Mouse (Mus musculus) embryonic facial prominence, embryonic 12.5 days (tissue): Measurements from ENCODE around the gene Insr. TPM values are rescaled to one million over a fixed set of nuclear protein-coding genes. Genes with fewer than 3 reads are reported as not detected.

ENCODE experiments used
- ATAC-seq: fragments of 200-750 bp; cut with Nextera tagmentation; 2 replicates; pipeline ENCODE4 v1.8.0; 2017; ENCODE audit not compliant: insufficient number of reproducible peaks, insufficient read depth, low FRiP score, low TSS enrichment
- H3K27ac ChIP-seq: fragments of 300-500 bp; sonication (generic); 2 replicates; pipeline ENCODE4 v1.5.1; 2016; ENCODE audit warnings: mild to moderate bottlenecking
- H3K27me3 ChIP-seq: fragments of 300-500 bp; sonication (generic); 2 replicates; pipeline ENCODE4 v1.6.1; 2016; ENCODE audit warnings: mild to moderate bottlenecking, moderate library complexity
- H3K36me3 ChIP-seq: fragments of 300-500 bp; sonication (generic); 2 replicates; pipeline ENCODE4 v1.6.1; 2016; ENCODE audit warnings: mild to moderate bottlenecking
- H3K4me1 ChIP-seq: fragments of 300-500 bp; sonication (generic); 2 replicates; pipeline ENCODE4 v1.6.1; 2016
- H3K4me2 ChIP-seq: fragments of 300-500 bp; sonication (generic); replicated peaks from 2 replicates; pipeline ENCODE4 v1.6.1; 2016; ENCODE audit warnings: mild to moderate bottlenecking, moderate library complexity
- H3K4me3 ChIP-seq: fragments of 300-500 bp; sonication (generic); 2 replicates; pipeline ENCODE4 v1.5.1; 2016; ENCODE audit warnings: mild to moderate bottlenecking
- H3K9ac ChIP-seq: fragments of 300-500 bp; sonication (generic); 2 replicates; pipeline ENCODE4 v1.6.1; 2016; ENCODE audit warnings: mild to moderate bottlenecking, moderate library complexity
- H3K9me3 ChIP-seq: fragments of 300-500 bp; sonication (generic); 2 replicates; pipeline ENCODE4 v1.6.1; 2016; ENCODE audit warnings: mild to moderate bottlenecking, moderate library complexity
- WGBS: fragments of 180-500 bp; shearing (Covaris S2); methylation state at CpG from one replicate; pipeline ENCODE4 v1.1.7; 2016; 5-methylcytosine and 5-hydroxymethylcytosine counted together
- polyA plus RNA-seq: library from polyadenylated mRNA; unstranded; fragments of >200 nt; fragmentation: Nextera tagmentation; extraction: Ambion mirVana; gene quantifications from 2 replicates; pipeline ENCODE4 v1.2.1, GENCODE M21; 2016

The Insr gene
- polyA plus RNA-seq, 1 experiment from 2014 or later, result 38.1 TPM

DNA sequence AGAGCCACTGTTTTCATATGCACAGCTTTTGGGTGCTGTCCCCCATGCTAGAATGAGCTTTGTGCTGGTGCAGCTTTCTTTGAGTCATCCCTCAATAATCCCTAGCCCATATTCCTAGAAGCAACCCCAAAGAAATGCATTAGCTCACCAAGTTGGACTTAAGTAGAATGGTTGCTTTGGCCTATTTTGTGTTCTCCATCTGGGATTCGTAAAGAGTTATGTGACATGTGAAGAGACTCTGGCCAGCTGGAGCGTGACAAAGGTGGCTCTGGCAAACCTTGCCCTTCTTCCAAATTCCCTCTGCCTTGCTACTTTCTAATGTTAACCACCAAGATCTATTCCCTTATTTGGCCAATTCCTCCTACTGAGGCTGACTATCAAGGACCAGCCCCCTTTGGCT lies 22.7 kb upstream of the Insr start:
- no peak overlapping the region for H3K4me3 ChIP-seq
- WGBS, result 85% methylated on average over 2 of the region's 2 CpGs
- H3K4me1 ChIP-seq, result no peaks in the 10 kb centered on the region
- ATAC-seq, result no peak
- peaks cover 4% of the 10 kb centered on the region; the same call in 1 of the 2 replicates for H3K9me3 ChIP-seq
- no peak overlapping the region for H3K27ac ChIP-seq
- H3K9ac ChIP-seq, result no peak overlapping the region
- H3K36me3 ChIP-seq, result no peaks in the 10 kb centered on the region
- H3K4me2 ChIP-seq, result no peak overlapping the region
- no peaks in the 10 kb centered on the region for H3K27me3 ChIP-seq

DNA sequence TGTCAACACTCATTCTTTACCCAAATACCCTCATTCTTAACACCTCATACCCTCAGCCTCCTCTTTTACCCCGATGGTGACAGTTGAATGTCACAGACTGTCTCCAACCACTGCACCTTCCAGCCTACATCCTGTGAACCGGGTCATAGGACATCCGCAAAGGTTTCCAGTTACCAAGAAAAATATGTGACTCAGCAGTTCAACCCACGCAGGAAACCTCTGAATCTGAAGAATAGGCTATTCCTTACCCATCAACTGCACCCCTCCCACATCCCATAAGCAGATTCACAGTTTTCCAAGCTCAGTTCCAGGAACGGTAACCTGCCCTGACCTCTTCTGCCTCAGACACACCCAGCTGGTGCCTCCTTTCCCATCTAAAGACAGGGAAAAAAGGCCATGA lies 19.9 kb upstream of the Insr start:
- Histone ChIP-seq H3K36me3 (no peaks in the 10 kb centered on the region), H3K27me3 (no peaks in the 10 kb centered on the region), H3K4me1 (no peaks in the 10 kb centered on the region), H3K9me3 (no peaks in the 10 kb centered on the region), H3K27ac (no peak overlapping the region), H3K9ac (no peak overlapping the region), H3K4me3 (no peak overlapping the region), H3K4me2 (no peak overlapping the region)
- no peak for ATAC-seq
- 77% methylated on average over 5 of the region's 5 CpGs for WGBS

DNA sequence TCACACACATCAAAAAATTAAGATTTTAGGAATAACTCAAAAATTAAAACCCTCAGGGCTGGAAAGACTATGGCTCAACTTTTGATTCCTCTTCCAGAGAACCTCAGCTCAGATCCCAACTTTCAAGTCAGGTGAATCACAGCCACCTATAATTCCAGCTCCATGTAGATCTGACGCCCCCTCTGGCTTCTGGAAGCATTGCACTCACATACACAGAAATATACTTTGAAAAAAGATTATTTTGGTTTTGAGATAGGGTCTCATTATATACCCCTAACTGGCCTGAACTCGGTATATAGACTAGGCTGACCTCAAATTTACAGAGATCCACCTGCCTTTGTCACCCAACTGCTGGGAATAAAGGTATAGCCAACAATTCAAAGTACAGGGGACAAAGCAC lies 6.4 kb upstream of the Insr start:
- no peaks in the 10 kb centered on the region for H3K9me3 ChIP-seq
- no peak overlapping the region for H3K9ac ChIP-seq
- no peak overlapping the region for H3K4me2 ChIP-seq
- 40% methylated on average over 2 of the region's 2 CpGs for WGBS
- H3K36me3 ChIP-seq, result no peaks in the 10 kb centered on the region
- H3K4me3 ChIP-seq, result no peak overlapping the region
- ATAC-seq, result no peak
- H3K4me1 ChIP-seq, result no peaks in the 10 kb centered on the region
- H3K27me3 ChIP-seq, result no peaks in the 10 kb centered on the region
- H3K27ac ChIP-seq, result no peak overlapping the region

DNA sequence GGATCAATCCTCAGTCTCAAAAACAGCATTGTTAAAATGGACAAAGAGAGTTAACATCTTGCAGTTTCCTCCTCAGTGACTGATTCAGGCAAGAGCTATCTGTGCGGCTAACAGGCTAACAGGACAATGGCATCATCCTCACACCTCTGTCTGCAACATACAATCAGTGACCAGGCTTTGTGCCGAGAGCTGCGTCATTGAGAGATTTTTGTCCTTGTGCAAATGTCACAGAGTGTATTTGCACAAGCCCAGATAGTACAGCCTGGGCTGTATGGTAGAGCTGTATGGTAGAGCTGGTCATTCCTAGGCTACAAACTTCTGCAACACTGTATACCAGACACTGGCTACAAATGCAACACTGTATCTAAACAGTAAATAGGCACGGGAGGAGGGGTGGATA lies 5.2 kb upstream of the Insr start:
- Histone ChIP-seq H3K4me1 (no peaks in the 10 kb centered on the region), H3K27me3 (no peaks in the 10 kb centered on the region), H3K9ac (no peak overlapping the region), H3K36me3 (no peaks in the 10 kb centered on the region), H3K9me3 (no peaks in the 10 kb centered on the region), H3K4me3 (no peak overlapping the region), H3K27ac (no peak overlapping the region), H3K4me2 (no peak overlapping the region)
- ATAC-seq, result no peak
- WGBS, result 83% methylated on average over 4 of the region's 4 CpGs

DNA sequence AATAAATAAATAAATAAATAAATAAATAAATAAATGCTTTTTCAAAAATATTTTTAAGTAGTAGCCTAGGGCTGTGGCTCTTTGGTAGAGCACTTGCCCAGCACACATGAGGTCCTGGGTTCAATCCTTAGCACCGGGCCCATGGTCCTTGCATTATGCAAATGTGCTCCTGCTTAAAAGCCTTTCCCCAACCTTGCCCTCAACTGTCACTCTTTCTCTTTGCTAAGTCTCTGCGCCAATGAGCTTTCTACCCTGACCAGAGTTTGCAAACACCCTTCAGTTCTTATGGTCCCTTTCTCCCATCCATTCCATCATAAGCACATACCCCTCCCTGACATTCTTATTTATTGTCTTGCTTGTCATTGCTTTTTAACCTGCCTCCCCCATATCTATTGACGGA lies 1.9 kb upstream of the Insr start:
- no peak overlapping the region for H3K9ac ChIP-seq
- 89% methylated on average over 3 of the region's 3 CpGs for WGBS
- ATAC-seq, result no peak

DNA sequence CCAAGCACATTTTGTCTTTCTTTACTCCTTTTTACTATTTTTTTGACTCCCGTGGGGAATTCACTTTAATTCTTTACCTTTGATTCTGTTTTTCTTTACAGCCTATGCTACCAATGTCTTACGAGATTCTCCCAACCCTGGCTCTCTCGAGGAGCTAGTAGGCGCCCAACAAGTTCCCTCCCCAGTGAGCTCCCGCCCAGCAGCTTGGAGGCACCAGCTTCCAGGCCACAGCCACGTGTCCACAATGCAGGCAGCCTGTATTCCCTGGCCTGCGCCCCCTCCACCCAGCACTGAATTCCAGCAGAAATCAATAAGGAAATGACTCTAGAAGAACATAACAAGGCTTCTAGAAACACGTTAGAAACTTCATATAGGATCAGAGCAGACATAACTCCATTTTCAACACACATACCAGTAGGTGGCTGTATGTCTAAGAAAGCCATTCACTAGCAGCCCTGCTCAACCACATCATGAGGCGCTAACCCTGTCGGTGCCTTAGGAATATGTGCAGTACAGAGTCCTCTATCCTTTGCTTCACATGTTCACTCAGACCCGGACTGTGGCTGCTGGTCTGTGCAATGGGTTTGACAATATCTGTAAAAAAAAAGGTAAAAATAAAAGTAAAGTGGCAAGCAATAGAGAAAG lies 971 bp upstream of the Insr start:
- Histone ChIP-seq H3K27me3 (no peaks in the 10 kb centered on the region), H3K36me3 (no peaks in the 10 kb centered on the region), H3K27ac (no peak overlapping the region), H3K9me3 (no peaks in the 10 kb centered on the region), H3K4me3 (no peak overlapping the region), H3K4me2 (peak overlapping the region; percentile 80; the same call in 1 of the 2 replicates), H3K4me1 (peaks cover 13% of the 10 kb centered on the region), H3K9ac (no peak overlapping the region)
- ATAC-seq, result no peak
- 37% methylated on average over 11 of the region's 11 CpGs for WGBS

More for the DNA sequence above, 1.9 kb upstream of the Insr start:
- no peak overlapping the region for H3K27ac ChIP-seq
- H3K36me3 ChIP-seq, result no peaks in the 10 kb centered on the region
- peaks cover 13% of the 10 kb centered on the region for H3K4me1 ChIP-seq
- no peak overlapping the region for H3K4me2 ChIP-seq
- H3K4me3 ChIP-seq, result no peak overlapping the region
- H3K9me3 ChIP-seq, result no peaks in the 10 kb centered on the region
- no peaks in the 10 kb centered on the region for H3K27me3 ChIP-seq

DNA sequence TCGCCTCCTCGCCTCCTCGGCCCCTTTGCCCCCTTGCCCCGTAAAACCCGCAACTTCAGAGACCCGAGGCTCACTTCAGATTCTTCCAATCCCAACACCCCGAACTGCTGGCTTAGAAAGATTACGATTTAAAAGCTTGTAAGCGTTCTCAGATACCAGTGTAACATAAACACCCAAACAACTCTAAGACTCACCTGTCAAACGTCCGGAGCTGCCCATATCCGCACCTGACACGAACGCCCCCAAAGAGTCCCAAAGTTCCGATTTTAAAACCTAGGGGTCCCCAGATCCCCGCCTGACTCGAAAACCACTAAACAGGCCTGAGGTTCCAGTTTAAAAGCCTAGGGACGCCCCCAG lies 282 bp upstream of the Insr start:
- no peak for ATAC-seq
- H3K27me3 ChIP-seq, result no peaks in the 10 kb centered on the region
- peaks cover 13% of the 10 kb centered on the region for H3K4me1 ChIP-seq
- peak overlapping the region; percentile 80 for H3K4me2 ChIP-seq
- H3K27ac ChIP-seq, result no peak overlapping the region
- WGBS, result 1% methylated on average over 17 of the region's 18 CpGs
- no peaks in the 10 kb centered on the region for H3K36me3 ChIP-seq
- H3K9me3 ChIP-seq, result no peaks in the 10 kb centered on the region
- peak overlapping the region; percentile 90; the same call in 1 of the 2 replicates for H3K9ac ChIP-seq
- peak overlapping the region; percentile 80 for H3K4me3 ChIP-seq

DNA sequence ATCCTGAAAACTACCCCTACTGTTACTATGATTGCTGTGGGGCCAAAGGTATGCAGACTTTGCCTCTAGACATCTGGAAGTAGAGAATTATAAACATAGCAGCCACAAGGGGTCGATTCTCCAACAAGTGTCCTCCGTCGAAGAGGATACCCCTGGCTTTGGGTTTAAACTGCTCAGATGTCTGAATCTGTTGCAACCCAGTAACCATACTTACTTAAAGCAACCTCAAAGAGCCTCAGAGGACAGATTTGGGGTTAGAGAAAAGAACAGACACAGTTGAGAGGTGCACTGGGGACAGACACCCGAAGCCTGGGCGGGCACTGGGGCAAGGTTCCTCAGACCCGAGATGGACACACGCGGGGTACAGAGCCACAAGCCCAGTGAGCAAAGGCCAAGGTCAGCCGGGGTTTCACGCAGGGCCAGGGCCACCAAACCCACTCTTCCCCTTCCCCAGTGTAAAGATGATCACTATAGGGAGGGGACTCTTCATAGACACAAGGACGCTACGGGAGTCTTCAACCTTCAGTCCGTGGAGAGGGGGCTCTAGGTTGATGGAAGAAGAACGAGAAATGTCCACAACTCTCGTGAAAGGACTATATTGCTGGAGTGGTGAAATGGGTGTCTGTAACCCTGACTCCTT lies 1.1 kb downstream of the Insr start:
- Histone ChIP-seq H3K27me3 (no peaks in the 10 kb centered on the region), H3K9ac (peak overlapping the region; percentile 90), H3K27ac (no peak overlapping the region), H3K36me3 (0 out of 2 replicates have a peak, but pooled peaks cover 5% of the 10 kb centered on the region), H3K9me3 (no peaks in the 10 kb centered on the region), H3K4me2 (peak overlapping the region; percentile 80), H3K4me3 (peak overlapping the region; percentile 80), H3K4me1 (peaks cover 13% of the 10 kb centered on the region)
- 40% methylated on average over 15 of the region's 15 CpGs for WGBS
- no peak for ATAC-seq

DNA sequence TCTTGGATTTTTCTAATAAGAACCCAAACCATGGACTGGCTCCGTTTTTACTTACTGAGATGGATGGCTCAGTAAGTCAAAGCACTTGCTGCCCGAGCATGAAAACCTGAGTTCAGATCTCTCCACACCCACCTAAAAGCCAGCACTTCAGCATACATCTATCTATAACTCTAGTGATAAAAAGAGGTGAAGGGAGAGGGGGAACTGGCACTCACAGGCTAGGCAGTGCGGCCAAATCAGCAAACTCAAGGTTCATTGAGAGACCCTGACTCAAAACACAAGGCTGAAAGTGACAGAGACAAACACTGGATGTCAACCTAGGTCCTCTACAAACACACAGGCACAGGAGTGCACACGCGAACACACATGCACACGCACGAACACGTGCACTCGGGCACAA lies 2.2 kb downstream of the Insr start:
- Histone ChIP-seq H3K27me3 (no peaks in the 10 kb centered on the region), H3K36me3 (0 out of 2 replicates have a peak, but pooled peaks cover 5% of the 10 kb centered on the region), H3K4me2 (0 out of 2 replicates have a peak overlapping the region, but pooled peaks have one; percentile 80), H3K27ac (no peak overlapping the region), H3K9ac (no peak overlapping the region), H3K4me3 (no peak overlapping the region), H3K9me3 (no peaks in the 10 kb centered on the region), H3K4me1 (peaks cover 13% of the 10 kb centered on the region)
- 93% methylated on average over 9 of the region's 9 CpGs for WGBS
- no peak for ATAC-seq

DNA sequence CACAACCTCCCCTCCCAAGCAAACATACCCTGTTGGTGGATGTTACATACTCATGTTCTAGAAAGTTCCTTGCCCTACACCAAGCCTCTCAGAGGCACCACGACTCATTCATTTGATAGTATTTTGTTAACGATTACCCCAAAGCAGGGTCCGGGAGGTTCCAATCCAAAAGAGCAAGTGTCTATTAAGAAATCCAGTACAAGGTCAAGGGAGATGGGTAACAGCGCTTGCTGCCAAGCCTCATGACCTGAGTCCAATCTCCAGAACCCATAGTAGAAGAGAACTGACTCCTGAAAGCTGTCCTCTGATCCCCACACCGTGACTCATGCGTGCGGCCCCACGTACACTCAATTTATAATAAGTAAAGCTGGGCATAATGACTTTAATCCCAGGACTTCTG lies 3.4 kb downstream of the Insr start:
- Histone ChIP-seq H3K36me3 (0 out of 2 replicates have a peak, but pooled peaks cover 5% of the 10 kb centered on the region), H3K4me3 (no peak overlapping the region), H3K4me2 (no peak overlapping the region), H3K9me3 (no peaks in the 10 kb centered on the region), H3K4me1 (peaks cover 13% of the 10 kb centered on the region), H3K27ac (no peak overlapping the region), H3K9ac (no peak overlapping the region), H3K27me3 (no peaks in the 10 kb centered on the region)
- ATAC-seq, result no peak
- WGBS, result 94% methylated on average over 8 of the region's 8 CpGs

DNA sequence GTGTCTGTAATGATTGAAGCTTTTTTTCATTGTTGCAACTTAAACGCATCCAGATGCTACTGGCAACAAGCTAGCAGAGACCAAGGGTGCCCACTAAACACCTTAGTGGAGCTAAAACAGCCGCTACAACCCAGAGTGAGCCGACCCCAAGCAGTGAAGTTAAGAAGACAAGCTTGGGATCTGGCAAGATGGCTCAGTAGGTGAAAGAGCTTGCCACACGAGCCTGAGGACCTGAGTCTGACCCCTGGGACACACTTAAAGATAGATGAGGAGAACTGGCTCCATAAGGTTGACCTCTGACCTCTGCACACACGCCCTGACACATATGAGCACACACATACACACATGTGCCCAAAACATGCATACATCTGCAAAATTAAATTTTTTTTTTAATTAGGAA lies 4.2 kb downstream of the Insr start:
- ATAC-seq, result no peak
- Histone ChIP-seq H3K27ac (no peak overlapping the region), H3K36me3 (0 out of 2 replicates have a peak, but pooled peaks cover 5% of the 10 kb centered on the region), H3K27me3 (no peaks in the 10 kb centered on the region), H3K4me1 (peaks cover 13% of the 10 kb centered on the region), H3K9me3 (no peaks in the 10 kb centered on the region), H3K4me3 (no peak overlapping the region), H3K9ac (no peak overlapping the region), H3K4me2 (no peak overlapping the region)
- 59% methylated on average over 5 of the region's 5 CpGs for WGBS

DNA sequence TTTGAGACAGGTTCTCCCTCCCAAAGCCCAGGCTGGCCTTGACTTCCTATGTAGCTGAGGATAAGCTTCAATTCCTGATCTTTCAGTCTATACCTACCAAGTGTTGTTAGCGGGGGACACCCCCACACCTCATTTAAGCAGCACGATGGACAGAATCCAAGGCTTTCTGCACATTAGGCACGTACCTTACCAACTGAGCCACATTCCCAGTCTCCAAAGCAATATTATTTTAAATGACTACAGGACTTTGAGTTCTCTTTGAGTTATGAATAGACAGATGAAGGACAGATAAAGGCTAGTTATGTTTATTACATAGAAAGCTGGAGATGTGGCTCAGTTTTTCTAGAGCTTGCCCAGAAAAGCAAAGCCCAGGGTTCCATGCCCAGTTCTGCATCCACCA lies 5.6 kb downstream of the Insr start:
- Histone ChIP-seq H3K36me3 (0 out of 2 replicates have a peak, but pooled peaks cover 5% of the 10 kb centered on the region), H3K27me3 (no peaks in the 10 kb centered on the region), H3K4me3 (no peak overlapping the region), H3K9me3 (no peaks in the 10 kb centered on the region), H3K27ac (no peak overlapping the region), H3K4me1 (peaks cover 13% of the 10 kb centered on the region), H3K4me2 (no peak overlapping the region), H3K9ac (no peak overlapping the region)
- WGBS, result 95% methylated on average over 3 of the region's 3 CpGs
- ATAC-seq, result no peak
